ENCODE assay signal across 21 mouse cellular contexts in the genomic region with DNA sequence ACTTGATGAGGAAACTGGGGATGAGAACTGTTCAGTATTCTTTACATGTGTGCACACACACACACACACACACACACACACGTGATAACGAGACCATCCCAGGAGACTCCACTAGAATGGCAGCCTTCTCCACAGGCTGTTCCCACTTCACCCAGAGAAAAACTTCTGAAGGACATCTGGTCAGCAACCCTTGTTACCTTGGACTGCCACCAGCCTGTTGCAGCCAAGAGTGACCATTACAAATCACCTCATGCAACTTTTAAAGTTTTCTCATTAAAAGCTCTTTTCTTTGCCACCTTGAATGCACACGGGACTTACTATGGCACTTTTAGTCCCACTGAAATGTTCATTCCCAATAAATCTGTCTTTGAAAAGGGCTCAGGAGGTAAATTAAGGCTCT. TPM values are rescaled to one million over a fixed set of nuclear protein-coding genes. Genes with fewer than 3 reads are reported as not detected.
DNase-seq lines count a peak whose midpoint lies in the region; ATAC-seq and TF ChIP-seq lines count a peak whose summit lies in the region.
"Had no signal": no experiment of that assay in that cellular context is flagged by ENCODE, and none has a peak within 500 bp of the region (broad histone marks: within the 10 kb centered on the region; RNA-seq: fewer than 3 reads in every experiment).

No protein-coding gene starts in this region.

- peak; percentile 27 for DNase-seq in kidney, adult 2 months
- DNase-seq in adrenal gland, postnatal 10 days, result peak; percentile 69
- DNase-seq in adrenal gland, postnatal 14 days, result peak; percentile 76
- DNase-seq in kidney, postnatal 25 days, result peak; percentile 41 to 46
- DNase-seq in embryo, embryonic 10.5 days (ENCODE audit: low spot score), result no peak
- no peak for DNase-seq in thymus, adult 18-20 months
- DNase-seq: cerebellum, adult 18-20 months; cerebellum, adult 9-11 months; cerebellum, postnatal 36 days; forebrain, postnatal 0 days; gastrocnemius, postnatal 14 days; heart, adult 2 months; heart, postnatal 14 days had no signal

- no peak overlapping the region for H3K4me3 ChIP-seq in kidney, adult 2 months (ENCODE audit: insufficient read depth, low read depth, low read length)
- H3K4me3 ChIP-seq in kidney, embryonic 16.5 days (ENCODE audit: low read length), result no peak overlapping the region
- H3K4me3 ChIP-seq: embryonic facial prominence, embryonic 10.5 days; forebrain, embryonic 13.5 days; heart, adult 2 months; heart, embryonic 15.5 days; hindbrain, embryonic 13.5 days had no signal

- H3K27me3 ChIP-seq in kidney, adult 2 months (replicated peaks; ENCODE audit: control insufficient read depth, insufficient read depth, low read length), result no peaks in the 10 kb centered on the region
- no peaks in the 10 kb centered on the region for H3K27me3 ChIP-seq in kidney, embryonic 16.5 days (ENCODE audit: insufficient read depth, low read length)
- H3K27me3 ChIP-seq: forebrain, embryonic 13.5 days; heart, embryonic 15.5 days; hindbrain, embryonic 13.5 days had no signal

- H3K9ac ChIP-seq in kidney, embryonic 16.5 days (replicated peaks; ENCODE audit: low read length), result no peak overlapping the region
- H3K9ac ChIP-seq: forebrain, embryonic 13.5 days; forebrain, postnatal 0 days; heart, embryonic 15.5 days; hindbrain, embryonic 13.5 days had no signal

- TF ChIP-seq CTCF in kidney, adult 2 months (conservative IDR thresholded peaks at IDR 0.05; ENCODE audit: insufficient read depth, insufficient read length, low read depth, low read length), result no peak

- H3K27ac ChIP-seq in kidney, adult 2 months (ENCODE audit: insufficient read depth, low read depth, low read length), result no peak overlapping the region
- no peak overlapping the region for H3K27ac ChIP-seq in kidney, embryonic 16.5 days (ENCODE audit: low read length)
- H3K27ac ChIP-seq: embryonic facial prominence, embryonic 10.5 days; forebrain, embryonic 13.5 days; heart, adult 2 months; heart, embryonic 15.5 days; hindbrain, embryonic 13.5 days; hindbrain, postnatal 0 days had no signal

- H3K36me3 ChIP-seq in kidney, adult 2 months (ENCODE audit: control insufficient read depth, insufficient read depth, low read length), result no peaks in the 10 kb centered on the region
- no peaks in the 10 kb centered on the region for H3K36me3 ChIP-seq in kidney, embryonic 16.5 days (ENCODE audit: insufficient read depth, low read length)
- H3K36me3 ChIP-seq: embryonic facial prominence, embryonic 10.5 days; heart, embryonic 15.5 days; hindbrain, embryonic 13.5 days had no signal

- H3K9me3 ChIP-seq in kidney, embryonic 16.5 days (ENCODE audit: low read length), result no peaks in the 10 kb centered on the region
- H3K9me3 ChIP-seq: embryonic facial prominence, embryonic 10.5 days; forebrain, embryonic 13.5 days; heart, embryonic 15.5 days; hindbrain, embryonic 13.5 days had no signal

- no peak overlapping the region for H3K4me2 ChIP-seq in kidney, embryonic 16.5 days (replicated peaks; ENCODE audit: low read depth, low read length)
- H3K4me2 ChIP-seq: forebrain, embryonic 13.5 days; heart, embryonic 11.5 days; heart, embryonic 15.5 days; hindbrain, embryonic 13.5 days had no signal

- TF ChIP-seq POLR2A in kidney, adult 2 months (IDR thresholded peaks at IDR 0.05; ENCODE audit: low read depth, low read length), result no peak

- no peak for ATAC-seq in kidney, embryonic 16.5 days (ENCODE audit: low FRiP score, low TSS enrichment)
- ATAC-seq: forebrain, embryonic 13.5 days; forebrain, postnatal 0 days; hindbrain, postnatal 0 days had no signal

- H3K4me1 ChIP-seq in kidney, adult 2 months (ENCODE audit: control insufficient read depth, insufficient read depth, low read length), result no peaks in the 10 kb centered on the region
- H3K4me1 ChIP-seq in kidney, embryonic 16.5 days (ENCODE audit: insufficient read depth, low read length), result no peaks in the 10 kb centered on the region
- H3K4me1 ChIP-seq: embryonic facial prominence, embryonic 10.5 days; forebrain, embryonic 13.5 days; hindbrain, embryonic 13.5 days had no signal

- WGBS in kidney, adult 2 months, result 76% methylated on average over 3 of the region's 3 CpGs
- 78% methylated on average over 3 of the region's 3 CpGs for WGBS in kidney, embryonic 16.5 days

RNA-seq across cellular contexts. Expression of a gene that starts 7.4 kb away (rescaled TPM):
- 0.03 TPM in 1 of 2 replicates, not detected in the other for polyA plus RNA-seq in kidney, adult 2 months (2012; rRNA removed)
- polyA plus RNA-seq in kidney, embryonic 16.5 days (2015; fragmentation: Nextera tagmentation; extraction: Ambion mirVana), result 0.05 and 0.12 TPM in 2 replicates
- under 1 TPM; 0.21 to 0.27 TPM for total RNA-seq in adrenal gland, postnatal 10 days (2021)
- 0.19 and 0.33 TPM in 2 replicates for total RNA-seq in adrenal gland, postnatal 14 days (2021)
- total RNA-seq: hematopoietic stem cell, adult 5-6 weeks had no signal

RNA-seq across cellular contexts. Expression of a gene that starts 13.6 kb away (rescaled TPM):
- polyA plus RNA-seq in kidney, adult 2 months (2012; rRNA removed), result 0.67 and 0.88 TPM in 2 replicates
- polyA plus RNA-seq in kidney, embryonic 16.5 days (2015; fragmentation: Nextera tagmentation; extraction: Ambion mirVana), result 2.6 and 4.2 TPM in 2 replicates
- 10 to 100 TPM in 1 of 2 experiments, 1 to 10 TPM in 1; 8.0 to 10.7 TPM for total RNA-seq in adrenal gland, postnatal 10 days (2021)
- total RNA-seq in adrenal gland, postnatal 14 days (2021), result 8.1 and 8.7 TPM in 2 replicates
- total RNA-seq: hematopoietic stem cell, adult 5-6 weeks had no signal

Comparison
In these comparisons a context has a peak if more than half of its experiments do, and no peak if none do; other contexts are left out.
1. DNase-seq: peak in kidney, adult 2 months (single experiment), adrenal gland, postnatal 10 days (single experiment), adrenal gland, postnatal 14 days (single experiment) and kidney, postnatal 25 days (2 of 2); none in embryo, embryonic 10.5 days (single experiment) and thymus, adult 18-20 months (0 of 2).